Mouse (Mus musculus): ENCODE data around the gene Cfap43. TPM values are rescaled to one million over a fixed set of nuclear protein-coding genes. Genes with fewer than 3 reads are reported as not detected.

Gene Cfap43
- polyA plus RNA-seq, 1 experiment from 2014 or later: 0.51 TPM

DNA sequence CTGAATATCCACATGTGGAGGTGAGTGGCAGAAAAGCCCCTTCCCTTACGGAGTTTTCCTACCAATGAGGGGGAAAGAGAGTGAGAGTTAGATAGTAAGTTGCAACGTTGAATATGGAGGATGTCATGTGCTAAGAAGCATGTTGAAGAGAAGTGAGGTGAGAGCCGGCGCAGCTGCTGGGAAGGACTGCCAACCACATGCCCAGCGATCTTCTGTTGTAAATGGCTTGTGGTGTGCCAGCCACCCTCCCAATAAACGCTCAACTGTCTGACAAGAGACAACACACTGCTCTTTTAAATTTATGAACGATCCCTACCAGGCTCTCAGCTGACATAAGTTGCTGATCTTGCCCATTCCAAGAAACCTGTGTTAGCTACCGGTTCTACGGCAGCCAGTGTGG, 101.4 kb downstream of the Cfap43 start:
- H3K27ac ChIP-seq (replicated peaks): no peak overlapping the region
- H3K36me3 ChIP-seq: no peaks in the 10 kb centered on the region
- H3K4me3 ChIP-seq (replicated peaks): no peak overlapping the region
- 0 out of 2 replicates have a peak, but pooled peaks cover 3% of the 10 kb centered on the region for H3K27me3 ChIP-seq (replicated peaks)
- no peaks in the 10 kb centered on the region for H3K9me3 ChIP-seq (replicated peaks)
- H3K9ac ChIP-seq (replicated peaks): no peak overlapping the region
- 87% methylated on average over 9 of the region's 9 CpGs for WGBS
- H3K4me1 ChIP-seq: peaks cover 11% of the 10 kb centered on the region; the same call in 1 of the 2 replicates
- ATAC-seq (ENCODE audit: low FRiP score): no peak
- no peak overlapping the region for H3K4me2 ChIP-seq

GRCm38 (mm10) chr19:47814721-47815120, 104.4 kb downstream of the Cfap43 start:
- WGBS: 94% methylated on average over 5 of the region's 5 CpGs
- no peak overlapping the region for H3K9ac ChIP-seq (replicated peaks)
- ATAC-seq (ENCODE audit: low FRiP score): no peak
- no peaks in the 10 kb centered on the region for H3K36me3 ChIP-seq
- H3K9me3 ChIP-seq (replicated peaks): no peaks in the 10 kb centered on the region
- no peak overlapping the region for H3K27ac ChIP-seq (replicated peaks)
- no peak overlapping the region for H3K4me3 ChIP-seq (replicated peaks)
- H3K27me3 ChIP-seq (replicated peaks): no peaks in the 10 kb centered on the region
- H3K4me1 ChIP-seq: no peaks in the 10 kb centered on the region
- no peak overlapping the region for H3K4me2 ChIP-seq

DNA sequence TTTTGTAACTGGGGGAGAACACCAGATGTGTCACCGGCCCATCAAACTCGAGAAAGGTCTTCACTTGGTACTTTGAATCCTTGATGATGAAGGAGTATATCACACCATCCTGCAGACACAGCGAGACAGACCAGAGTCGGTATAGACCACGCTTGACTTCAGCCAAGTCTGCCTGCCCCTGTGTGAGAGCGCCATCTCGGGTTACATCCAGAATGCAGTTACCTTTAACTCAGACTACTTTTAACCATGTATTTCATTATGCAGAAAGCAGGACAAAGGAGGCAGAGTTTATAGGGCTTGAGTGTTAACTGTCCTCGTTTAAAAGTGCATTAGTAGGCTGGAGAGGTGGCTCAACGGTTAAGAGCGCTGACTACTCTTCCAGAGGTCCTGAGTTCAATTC, 107.0 kb downstream of the Cfap43 start:
- H3K9me3 ChIP-seq (replicated peaks): no peaks in the 10 kb centered on the region
- no peak overlapping the region for H3K27ac ChIP-seq (replicated peaks)
- no peaks in the 10 kb centered on the region for H3K36me3 ChIP-seq
- H3K9ac ChIP-seq (replicated peaks): no peak overlapping the region
- no peaks in the 10 kb centered on the region for H3K27me3 ChIP-seq (replicated peaks)
- no peak overlapping the region for H3K4me3 ChIP-seq (replicated peaks)
- H3K4me1 ChIP-seq: no peaks in the 10 kb centered on the region
- ATAC-seq (ENCODE audit: low FRiP score): no peak
- H3K4me2 ChIP-seq: no peak overlapping the region
- WGBS: 80% methylated on average over 10 of the region's 10 CpGs

GRCm38 (mm10) chr19:47798583-47798982, 120.5 kb downstream of the Cfap43 start:
- no peaks in the 10 kb centered on the region for H3K9me3 ChIP-seq (replicated peaks)
- H3K9ac ChIP-seq (replicated peaks): no peak overlapping the region
- peak overlapping the region; percentile 5; the same call in 1 of the 2 replicates for H3K4me2 ChIP-seq
- WGBS: 20% methylated on average over 10 of the region's 10 CpGs
- H3K4me3 ChIP-seq (replicated peaks): no peak overlapping the region
- no peak overlapping the region for H3K27ac ChIP-seq (replicated peaks)
- ATAC-seq (ENCODE audit: low FRiP score): no peak
- H3K27me3 ChIP-seq (replicated peaks): no peaks in the 10 kb centered on the region
- no peaks in the 10 kb centered on the region for H3K4me1 ChIP-seq
- no peaks in the 10 kb centered on the region for H3K36me3 ChIP-seq

GRCm38 (mm10) chr19:47796699-47797098, 122.4 kb downstream of the Cfap43 start:
- ATAC-seq (ENCODE audit: low FRiP score): no peak
- WGBS: 17% methylated on average over 7 of the region's 7 CpGs

GRCm38 (mm10) chr19:47795009-47795728, 123.9 kb downstream of the Cfap43 start:
- no peaks in the 10 kb centered on the region for H3K27me3 ChIP-seq (replicated peaks)
- no peak overlapping the region for H3K9ac ChIP-seq (replicated peaks)
- 40% methylated on average over 15 of the region's 15 CpGs for WGBS
- H3K27ac ChIP-seq (replicated peaks): no peak overlapping the region
- ATAC-seq (ENCODE audit: low FRiP score): no peak
- no peaks in the 10 kb centered on the region for H3K36me3 ChIP-seq
- no peaks in the 10 kb centered on the region for H3K9me3 ChIP-seq (replicated peaks)
- H3K4me3 ChIP-seq (replicated peaks): no peak overlapping the region
- H3K4me2 ChIP-seq: no peak overlapping the region
- H3K4me1 ChIP-seq: no peaks in the 10 kb centered on the region

More at GRCm38 (mm10) chr19:47796699-47797098, 122.4 kb downstream of the Cfap43 start:
- H3K36me3 ChIP-seq: no peaks in the 10 kb centered on the region
- no peaks in the 10 kb centered on the region for H3K9me3 ChIP-seq (replicated peaks)
- no peak overlapping the region for H3K9ac ChIP-seq (replicated peaks)
- no peaks in the 10 kb centered on the region for H3K27me3 ChIP-seq (replicated peaks)
- no peak overlapping the region for H3K4me3 ChIP-seq (replicated peaks)
- no peak overlapping the region for H3K4me2 ChIP-seq
- H3K27ac ChIP-seq (replicated peaks): no peak overlapping the region
- H3K4me1 ChIP-seq: no peaks in the 10 kb centered on the region

DNA sequence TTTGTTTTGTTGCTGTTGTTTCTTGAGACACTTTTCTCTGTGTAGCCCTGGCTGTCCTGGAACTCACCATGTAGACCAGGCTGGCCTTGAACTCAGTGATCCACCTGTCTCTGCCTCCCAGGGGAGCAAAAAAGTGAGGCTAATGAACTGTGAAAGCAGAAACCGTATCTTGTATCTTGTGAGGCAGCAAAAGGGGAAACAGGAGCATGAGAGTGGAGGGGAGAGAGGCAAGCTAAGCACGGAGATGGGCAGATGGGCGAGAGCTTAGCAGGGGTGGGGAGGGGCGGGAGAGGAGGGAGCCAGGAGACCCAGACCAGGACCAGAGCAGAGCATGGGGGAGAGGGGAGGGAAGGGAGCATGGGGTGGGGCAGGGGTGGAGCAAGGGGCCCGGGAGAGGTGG, 124.8 kb downstream of the Cfap43 start:
- Histone ChIP-seq H3K4me3 (replicated peaks) (no peak overlapping the region), H3K9me3 (replicated peaks) (no peaks in the 10 kb centered on the region), H3K4me2 (no peak overlapping the region), H3K27ac (replicated peaks) (no peak overlapping the region), H3K36me3 (no peaks in the 10 kb centered on the region), H3K4me1 (no peaks in the 10 kb centered on the region), H3K9ac (replicated peaks) (no peak overlapping the region), H3K27me3 (replicated peaks) (no peaks in the 10 kb centered on the region)
- no peak for ATAC-seq (ENCODE audit: low FRiP score)
- 32% methylated on average over 5 of the region's 5 CpGs for WGBS

- 94% methylated on average over 11 of the region's 11 CpGs for WGBS
- no peak for ATAC-seq (ENCODE audit: low FRiP score)
- no peaks in the 10 kb centered on the region for H3K36me3 ChIP-seq
- H3K27ac ChIP-seq (replicated peaks): no peak overlapping the region
- H3K27me3 ChIP-seq (replicated peaks): no peaks in the 10 kb centered on the region
- H3K4me3 ChIP-seq (replicated peaks): no peak overlapping the region
- H3K9ac ChIP-seq (replicated peaks): no peak overlapping the region
- H3K4me2 ChIP-seq: no peak overlapping the region
- no peaks in the 10 kb centered on the region for H3K4me1 ChIP-seq
- H3K9me3 ChIP-seq (replicated peaks): no peaks in the 10 kb centered on the region
Observed at GRCm38 (mm10) chr19:47790316-47791020, 128.6 kb downstream of the Cfap43 start.

DNA sequence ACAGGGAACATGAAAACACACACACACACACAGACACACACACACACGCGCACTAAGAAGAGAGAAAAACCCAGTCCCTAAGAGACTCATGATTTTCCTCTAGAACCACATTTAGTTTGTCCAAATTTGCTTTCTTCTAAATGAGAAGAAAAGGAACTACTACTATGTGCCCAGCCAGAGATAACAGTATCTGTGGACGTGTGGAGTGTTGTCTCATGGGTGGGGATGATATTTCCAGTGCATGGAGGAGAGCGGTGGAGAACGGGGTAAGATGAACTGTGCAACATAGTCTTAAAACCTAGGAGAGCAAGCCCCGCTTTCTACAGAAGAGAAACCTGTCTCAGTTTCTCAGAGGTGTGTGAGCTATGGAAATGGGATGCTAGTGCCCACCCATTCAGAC, 135.2 kb downstream of the Cfap43 start:
- WGBS: 92% methylated on average over 6 of the region's 6 CpGs
- Histone ChIP-seq H3K27ac (replicated peaks) (no peak overlapping the region), H3K4me3 (replicated peaks) (no peak overlapping the region), H3K4me1 (no peaks in the 10 kb centered on the region), H3K4me2 (no peak overlapping the region), H3K9me3 (replicated peaks) (no peaks in the 10 kb centered on the region), H3K9ac (replicated peaks) (no peak overlapping the region), H3K27me3 (replicated peaks) (no peaks in the 10 kb centered on the region), H3K36me3 (no peaks in the 10 kb centered on the region)
- no peak for ATAC-seq (ENCODE audit: low FRiP score)

- Histone ChIP-seq H3K27me3 (replicated peaks) (no peaks in the 10 kb centered on the region), H3K4me3 (replicated peaks) (no peak overlapping the region), H3K36me3 (no peaks in the 10 kb centered on the region), H3K4me1 (no peaks in the 10 kb centered on the region), H3K9ac (replicated peaks) (no peak overlapping the region), H3K27ac (replicated peaks) (no peak overlapping the region), H3K4me2 (no peak overlapping the region), H3K9me3 (replicated peaks) (no peaks in the 10 kb centered on the region)
- no peak for ATAC-seq (ENCODE audit: low FRiP score)
- WGBS: 82% methylated on average over 11 of the region's 11 CpGs
Observed at GRCm38 (mm10) chr19:47780972-47781371, 138.1 kb downstream of the Cfap43 start.

GRCm38 (mm10) chr19:47780145-47780544, 138.9 kb downstream of the Cfap43 start:
- Histone ChIP-seq H3K9ac (replicated peaks) (no peak overlapping the region), H3K36me3 (no peaks in the 10 kb centered on the region), H3K9me3 (replicated peaks) (no peaks in the 10 kb centered on the region), H3K4me3 (replicated peaks) (no peak overlapping the region), H3K4me1 (no peaks in the 10 kb centered on the region), H3K4me2 (no peak overlapping the region), H3K27ac (replicated peaks) (no peak overlapping the region), H3K27me3 (replicated peaks) (no peaks in the 10 kb centered on the region)
- ATAC-seq (ENCODE audit: low FRiP score): no peak
- WGBS: 91% methylated on average over 7 of the region's 7 CpGs

DNA sequence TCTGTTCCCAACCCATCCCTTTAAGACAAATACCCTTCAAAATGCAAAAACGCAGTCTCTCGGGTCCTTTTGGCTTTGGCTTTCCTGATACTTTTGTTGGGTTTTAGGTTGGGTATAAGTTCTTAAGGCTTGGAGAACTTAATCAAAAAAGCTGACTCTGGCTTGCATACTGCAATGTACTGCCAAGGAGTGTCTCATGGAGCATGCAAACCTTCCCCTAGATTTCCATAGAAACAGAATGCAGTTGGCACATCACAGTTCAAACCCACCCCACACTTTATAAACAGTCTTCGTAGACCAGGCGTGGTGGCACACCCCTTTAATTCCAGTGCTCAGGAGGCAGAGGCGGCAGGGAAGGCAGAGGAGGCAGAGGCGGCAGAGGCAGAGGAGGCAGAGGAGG, 141.2 kb downstream of the Cfap43 start:
- Histone ChIP-seq H3K27ac (replicated peaks) (no peak overlapping the region), H3K27me3 (replicated peaks) (no peaks in the 10 kb centered on the region), H3K36me3 (no peaks in the 10 kb centered on the region), H3K9me3 (replicated peaks) (no peaks in the 10 kb centered on the region), H3K4me1 (no peaks in the 10 kb centered on the region), H3K4me3 (replicated peaks) (no peak overlapping the region), H3K4me2 (no peak overlapping the region), H3K9ac (replicated peaks) (no peak overlapping the region)
- ATAC-seq (ENCODE audit: low FRiP score): no peak
- 76% methylated on average over 6 of the region's 6 CpGs for WGBS
